Mouse (Mus musculus) liver, postnatal 0 days (tissue): Measurements from ENCODE around the gene Cdk12.

ENCODE experiments used
- CTCF ChIP-seq: sonication (generic); IDR thresholded peaks from 2 replicates; pipeline ENCODE4 v1.5.1; 2016; ENCODE audit warnings: antibody characterized with exemption, low read depth
- EP300 ChIP-seq: IDR thresholded peaks from 2 replicates; pipeline ENCODE4 v1.6.1; 2016; ENCODE audit warnings: antibody characterized with exemption, low read depth, mild to moderate bottlenecking

GRCm38 (mm10) chr11:98238995-98239394 lies 36.1 kb downstream of the Cdk12 start:
- TF ChIP-seq CTCF (no peak), EP300 (no peak)
